Mouse (Mus musculus): Measurements from ENCODE around the gene Dnm2.

Dnm2 gene

DNA sequence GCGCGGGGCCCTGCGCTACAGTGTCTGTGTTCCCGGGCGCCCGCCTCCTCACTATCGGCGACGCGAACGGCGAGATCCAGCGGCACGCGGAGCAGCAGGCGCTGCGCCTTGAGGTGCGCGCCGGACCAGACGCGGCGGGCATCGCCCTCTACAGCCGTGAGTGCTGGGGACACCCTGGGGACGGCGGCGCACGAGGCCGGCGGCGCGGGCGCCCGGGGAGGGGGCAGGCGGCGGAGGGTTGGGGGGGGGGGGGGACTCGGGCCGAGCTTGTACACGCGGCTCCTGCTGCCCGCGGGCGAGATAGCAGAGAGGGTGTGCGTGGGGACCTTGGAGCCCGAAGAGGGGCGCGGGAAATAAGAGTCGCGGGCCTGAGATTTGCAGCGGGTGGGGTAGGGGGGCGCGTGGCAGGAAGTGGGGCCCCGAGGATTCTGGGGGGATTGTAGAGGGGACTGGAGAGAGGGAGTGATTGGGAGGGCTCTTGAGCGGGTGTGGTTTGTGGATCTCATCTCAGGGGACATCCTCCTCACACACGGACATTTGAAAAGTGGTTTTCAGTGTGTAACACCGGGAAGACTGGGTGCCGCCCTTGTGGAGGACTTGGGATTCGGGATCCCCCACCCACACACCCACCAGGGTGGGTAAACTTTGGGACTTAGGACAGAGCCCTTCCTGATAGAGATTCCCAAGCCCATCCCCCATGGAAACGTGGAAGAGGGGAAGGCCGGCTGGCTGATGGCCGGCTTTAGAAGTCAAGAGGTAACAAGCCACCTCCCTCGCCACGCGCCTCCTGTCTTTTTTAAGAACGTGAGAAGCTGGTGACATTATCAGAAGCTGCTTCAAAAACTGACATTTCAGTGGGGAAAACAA lies 122.6 kb downstream of the Dnm2 start:
- WGBS: under 1% methylated on average over 48 of the region's 66 CpGs

GRCm38 (mm10) chr9:21551049-21551448 lies 126.3 kb downstream of the Dnm2 start:
- WGBS: 72% methylated on average over 2 of the region's 2 CpGs

DNA sequence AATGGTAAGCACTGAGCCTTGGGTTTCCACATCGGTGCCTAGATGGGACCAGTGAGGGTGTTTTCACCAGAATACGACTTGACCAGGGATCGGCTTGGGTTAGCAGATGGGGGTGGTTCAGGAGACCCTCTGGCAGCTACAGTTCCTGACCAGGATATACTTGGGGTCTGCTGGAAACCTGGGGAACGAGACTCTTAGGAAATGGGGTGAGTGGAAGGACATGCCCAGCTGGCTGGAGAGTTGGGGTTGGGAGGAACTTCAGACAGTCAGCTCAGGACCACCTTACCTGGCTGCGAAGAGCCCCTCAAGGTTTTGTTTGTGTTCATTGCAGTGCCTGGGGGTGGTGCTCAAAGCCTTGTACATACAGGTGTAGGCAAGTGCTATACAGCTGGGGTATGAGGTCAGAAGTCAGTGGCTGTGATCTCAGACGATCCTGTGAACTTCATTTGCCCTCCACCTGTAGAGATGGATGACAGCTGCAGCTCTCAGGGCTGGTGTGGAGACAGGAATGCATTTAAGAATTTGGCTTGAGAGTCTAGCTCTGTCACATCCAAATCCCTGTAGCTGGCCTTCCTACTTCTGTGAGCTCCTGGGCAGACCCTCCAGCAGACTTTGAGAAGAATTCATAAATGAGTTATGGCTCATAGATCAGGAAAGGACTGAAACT lies 129.0 kb downstream of the Dnm2 start:
- 93% methylated on average over 6 of the region's 6 CpGs for WGBS

DNA sequence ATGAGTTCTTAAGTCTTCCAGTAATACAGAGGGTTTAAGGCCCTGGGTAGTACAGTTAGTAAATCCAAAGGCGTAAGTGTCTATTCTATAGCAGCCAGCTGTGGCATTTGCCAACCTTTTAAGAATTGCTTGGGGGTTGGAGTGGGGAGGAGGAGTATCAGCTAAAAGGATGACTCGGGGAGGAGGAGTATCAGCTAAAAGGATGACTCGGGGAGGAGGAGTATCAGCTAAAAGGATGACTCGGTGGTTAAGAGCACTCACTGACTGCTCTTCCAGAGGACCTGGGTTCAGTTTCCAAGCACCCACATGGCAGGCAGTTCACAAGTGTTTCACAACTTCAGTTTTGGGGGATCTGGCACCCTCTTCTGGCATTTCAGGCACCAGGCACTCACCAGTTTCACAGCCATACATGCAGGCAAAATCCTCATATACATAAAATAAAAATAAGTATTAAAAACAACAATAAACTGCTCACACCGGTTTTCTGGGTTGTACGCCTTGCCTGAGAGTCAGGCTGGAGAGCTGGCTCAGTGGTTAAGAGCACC lies 130.6 kb downstream of the Dnm2 start:
- 77% methylated on average over 6 of the region's 6 CpGs for WGBS

- 80% methylated on average over 2 of the region's 2 CpGs for WGBS
Observed at GRCm38 (mm10) chr9:21556996-21557395, 132.3 kb downstream of the Dnm2 start.
